Mouse (Mus musculus) intestine, embryonic 16.5 days (tissue): ENCODE results near the gene Cacna1c. TPM values are rescaled to one million over a fixed set of nuclear protein-coding genes. Genes with fewer than 3 reads are reported as not detected.

ENCODE experiments used
- ATAC-seq: fragments of 200-750 bp; cut with Nextera tagmentation; 2 replicates; pipeline ENCODE4 v1.8.0; 2017; ENCODE audit warnings: moderate TSS enrichment, moderate library complexity
- H3K27ac ChIP-seq: fragments of 300-500 bp; sonication (generic); 2 replicates; pipeline ENCODE4 v1.5.1; 2014; ENCODE audit warnings: mild to moderate bottlenecking, low read length
- H3K27me3 ChIP-seq: fragments of 300-500 bp; sonication (generic); replicated peaks from 2 replicates; pipeline ENCODE4 v1.6.1; 2014; ENCODE audit warnings: low read length, control low read depth, mixed read lengths; ENCODE audit not compliant: control insufficient read depth, insufficient read depth
- H3K36me3 ChIP-seq: fragments of 300-500 bp; sonication (generic); 2 replicates; pipeline ENCODE4 v1.6.1; 2014; ENCODE audit warnings: low read length, control low read depth; ENCODE audit not compliant: control insufficient read depth, insufficient read depth
- H3K4me1 ChIP-seq: fragments of 300-500 bp; sonication (generic); 2 replicates; pipeline ENCODE4 v1.6.1; 2014; ENCODE audit warnings: low read length, control low read depth, mixed read lengths; ENCODE audit not compliant: control insufficient read depth, insufficient read depth
- H3K4me2 ChIP-seq: fragments of 300-500 bp; sonication (generic); 2 replicates; pipeline ENCODE4 v1.6.1; 2014; ENCODE audit warnings: low read depth, low read length, control low read depth
- H3K4me3 ChIP-seq: fragments of 300-500 bp; sonication (generic); 2 replicates; pipeline ENCODE4 v1.5.1; 2014; ENCODE audit warnings: mild to moderate bottlenecking, low read length
- H3K9ac ChIP-seq: fragments of 300-500 bp; sonication (generic); 2 replicates; pipeline ENCODE4 v1.6.1; 2014; ENCODE audit warnings: low read depth, low read length
- H3K9me3 ChIP-seq: fragments of 300-500 bp; sonication (generic); 2 replicates; pipeline ENCODE4 v1.6.1; 2016; ENCODE audit warnings: low read length, control low read depth; ENCODE audit not compliant: control insufficient read depth
- WGBS: fragments of 180-500 bp; shearing (Covaris S2); extraction: QIAGEN DNeasy Blood & Tissue Kit; methylation state at CpG from one replicate; pipeline ENCODE4 v1.1.7; 2014; 5-methylcytosine and 5-hydroxymethylcytosine counted together
- polyA plus RNA-seq: library from polyadenylated mRNA; unstranded; fragments of >200 nt; fragmentation: Nextera tagmentation; extraction: Ambion mirVana; gene quantifications from 2 replicates; pipeline ENCODE4 v1.2.1, GENCODE M21; 2015

Gene Cacna1c
- polyA plus RNA-seq, 1 experiment from 2014 or later: 1.8 TPM

DNA sequence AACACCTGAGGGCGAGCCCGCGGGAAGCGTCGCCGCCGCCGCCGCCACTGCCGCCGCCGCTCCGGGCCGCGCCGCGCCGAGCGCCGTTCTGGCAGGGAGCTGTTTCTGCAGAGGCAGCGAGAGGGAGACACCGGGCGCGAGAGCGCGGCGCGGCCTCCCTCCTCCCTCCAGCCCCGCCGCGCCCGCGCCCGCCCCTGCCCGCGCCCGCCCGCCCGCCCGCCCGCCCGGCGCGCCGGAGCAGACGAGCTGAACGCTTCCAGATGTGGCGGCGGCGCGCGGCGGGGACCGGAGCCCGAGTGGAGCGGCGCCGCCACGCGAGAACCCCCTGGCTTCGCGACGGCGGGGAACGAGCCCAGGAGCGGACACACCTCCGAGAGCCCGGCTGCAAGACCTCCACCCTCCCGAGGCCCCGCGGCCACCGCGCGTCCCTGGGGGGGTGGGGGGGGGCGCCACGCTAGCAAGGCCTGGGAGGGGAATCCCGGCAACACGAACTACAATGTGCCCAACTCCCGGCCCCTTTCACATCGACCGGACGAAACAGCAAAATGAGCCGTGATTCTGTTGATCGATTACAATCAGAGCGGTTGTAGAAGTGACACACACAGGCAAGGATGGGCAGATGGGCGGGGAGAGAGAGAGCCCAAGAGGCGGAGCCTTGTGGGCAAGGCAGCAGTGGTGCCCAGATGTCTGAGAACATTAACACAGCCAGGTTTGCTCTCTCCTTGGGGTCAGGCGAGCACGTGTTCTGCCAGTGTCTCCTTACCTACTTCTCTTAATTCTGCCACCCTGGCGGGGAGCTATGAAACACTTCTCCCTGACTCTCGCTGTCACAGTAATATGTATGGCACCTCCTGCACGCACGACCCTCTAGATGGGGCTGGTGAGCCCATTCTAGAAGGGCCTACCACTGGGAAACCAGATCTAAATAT is 87.5 kb downstream of the Cacna1c start:
- peak overlapping the region; percentile 67 for H3K4me3 ChIP-seq
- H3K4me1 ChIP-seq: peaks cover 8% of the 10 kb centered on the region; the same call in 1 of the 2 replicates
- H3K9ac ChIP-seq: peak overlapping the region; percentile 73
- H3K27ac ChIP-seq: peak overlapping the region; percentile 66
- H3K4me2 ChIP-seq: peak overlapping the region; percentile 99
- under 1% methylated on average over 49 of the region's 93 CpGs for WGBS
- peaks cover 38% of the 10 kb centered on the region for H3K27me3 ChIP-seq
- no peaks in the 10 kb centered on the region for H3K9me3 ChIP-seq
- no peaks in the 10 kb centered on the region for H3K36me3 ChIP-seq
- peak; percentile 83 for ATAC-seq

GRCm38 (mm10) chr6:119107856-119108465 is 88.3 kb downstream of the Cacna1c start:
- peak; percentile 26; the same call in 1 of the 2 replicates for ATAC-seq
- Histone ChIP-seq H3K27me3 (peaks cover 38% of the 10 kb centered on the region), H3K27ac (peak overlapping the region; percentile 66), H3K4me1 (peaks cover 8% of the 10 kb centered on the region; the same call in 1 of the 2 replicates), H3K9me3 (no peaks in the 10 kb centered on the region), H3K4me2 (peak overlapping the region; percentile 99), H3K9ac (peak overlapping the region; percentile 73), H3K4me3 (peak overlapping the region; percentile 67), H3K36me3 (no peaks in the 10 kb centered on the region)
- under 1% methylated on average over 54 of the region's 58 CpGs for whole genome bisulfite sequencing

GRCm38 (mm10) chr6:119107140-119107855 is 88.9 kb downstream of the Cacna1c start:
- peaks cover 8% of the 10 kb centered on the region; the same call in 1 of the 2 replicates for H3K4me1 ChIP-seq
- no peak; the same call in 1 of the 2 replicates for ATAC-seq

DNA sequence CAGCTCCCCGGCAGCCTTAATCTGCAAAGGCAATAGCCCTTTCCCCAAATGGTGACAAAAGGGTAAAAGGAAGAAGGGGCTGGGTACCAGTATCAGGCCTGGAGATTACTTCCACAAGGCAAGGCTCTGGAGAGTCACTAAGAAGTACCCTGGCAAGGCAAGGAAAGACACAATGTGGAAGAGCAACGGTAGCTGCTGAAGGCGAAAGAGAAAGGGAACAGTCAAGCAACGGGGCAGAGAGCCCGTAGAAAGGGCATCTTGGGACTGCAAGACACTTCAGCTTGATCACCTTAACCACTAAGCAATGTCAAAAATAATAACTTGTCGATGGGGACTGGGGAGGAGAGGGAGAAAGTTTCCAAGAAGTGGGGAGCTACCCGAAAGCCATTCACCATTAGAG is 89.5 kb downstream of the Cacna1c start:
- no peak for ATAC-seq
- no peaks in the 10 kb centered on the region for H3K36me3 ChIP-seq
- H3K9me3 ChIP-seq: no peaks in the 10 kb centered on the region
- H3K4me3 ChIP-seq: peak overlapping the region; percentile 67
- peak overlapping the region; percentile 99 for H3K4me2 ChIP-seq
- H3K27me3 ChIP-seq: peaks cover 38% of the 10 kb centered on the region
- H3K27ac ChIP-seq: no peak overlapping the region
- WGBS: 26% methylated on average over 7 of the region's 7 CpGs
- peaks cover 8% of the 10 kb centered on the region; the same call in 1 of the 2 replicates for H3K4me1 ChIP-seq
- peak overlapping the region; percentile 73 for H3K9ac ChIP-seq

More at GRCm38 (mm10) chr6:119107140-119107855, 88.9 kb downstream of the Cacna1c start:
- Histone ChIP-seq H3K36me3 (no peaks in the 10 kb centered on the region), H3K27ac (peak overlapping the region; percentile 66), H3K4me2 (peak overlapping the region; percentile 99), H3K4me3 (peak overlapping the region; percentile 67), H3K27me3 (peaks cover 38% of the 10 kb centered on the region), H3K9ac (peak overlapping the region; percentile 73), H3K9me3 (no peaks in the 10 kb centered on the region)
- WGBS: 1% methylated on average over 64 of the region's 69 CpGs

DNA sequence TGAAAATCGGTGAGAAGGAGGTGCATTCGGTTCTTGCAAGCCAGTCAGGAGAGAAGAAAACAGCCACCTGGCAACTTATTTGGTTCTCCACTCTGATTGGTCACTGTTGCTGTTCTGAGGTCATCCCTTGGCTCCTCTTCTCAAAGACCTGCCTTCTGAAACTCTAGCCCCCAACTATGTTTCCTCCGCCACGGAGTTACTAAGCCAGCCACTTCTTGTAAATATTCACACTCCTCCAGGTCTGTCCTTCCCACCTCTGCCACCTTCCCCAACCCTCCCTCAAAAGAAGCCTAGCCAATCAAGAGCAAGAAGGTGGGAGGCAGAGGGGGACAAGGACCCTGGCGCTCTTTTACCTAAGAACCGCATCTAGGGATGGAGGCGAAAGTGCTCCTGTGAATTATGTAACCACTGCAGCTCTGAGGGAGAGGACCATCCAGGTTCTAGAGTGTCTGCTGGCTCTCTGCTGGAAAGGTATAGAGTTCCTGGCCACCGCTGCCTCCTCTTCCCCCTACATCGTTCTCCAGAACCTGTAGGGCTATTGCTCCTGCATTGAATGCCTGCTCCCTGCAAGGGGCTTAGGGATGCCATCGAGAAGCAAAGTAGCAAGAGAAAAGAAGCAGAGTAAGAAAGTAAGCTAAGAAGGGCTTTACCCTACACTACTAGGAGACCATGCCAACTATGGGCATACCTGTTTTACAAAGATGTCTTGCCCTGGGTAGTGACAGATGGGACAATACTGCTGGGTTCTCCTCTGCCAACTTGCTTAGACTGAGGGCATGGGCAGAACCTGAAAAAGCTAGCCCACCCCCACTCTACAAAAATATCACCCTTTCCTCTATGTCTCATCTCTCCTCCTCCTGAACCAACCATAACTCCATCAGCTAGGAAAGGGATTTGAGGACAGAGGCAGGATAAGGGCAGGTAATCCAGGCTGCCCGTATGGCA is 90.3 kb downstream of the Cacna1c start:
- Histone ChIP-seq H3K27me3 (peaks cover 38% of the 10 kb centered on the region), H3K4me1 (peaks cover 8% of the 10 kb centered on the region; the same call in 1 of the 2 replicates), H3K9me3 (no peaks in the 10 kb centered on the region), H3K4me2 (peak overlapping the region; percentile 99), H3K36me3 (no peaks in the 10 kb centered on the region), H3K4me3 (peak overlapping the region; percentile 67), H3K9ac (peak overlapping the region; percentile 38), H3K27ac (no peak overlapping the region)
- ATAC-seq: no peak
- WGBS: 20% methylated on average over 11 of the region's 11 CpGs

DNA sequence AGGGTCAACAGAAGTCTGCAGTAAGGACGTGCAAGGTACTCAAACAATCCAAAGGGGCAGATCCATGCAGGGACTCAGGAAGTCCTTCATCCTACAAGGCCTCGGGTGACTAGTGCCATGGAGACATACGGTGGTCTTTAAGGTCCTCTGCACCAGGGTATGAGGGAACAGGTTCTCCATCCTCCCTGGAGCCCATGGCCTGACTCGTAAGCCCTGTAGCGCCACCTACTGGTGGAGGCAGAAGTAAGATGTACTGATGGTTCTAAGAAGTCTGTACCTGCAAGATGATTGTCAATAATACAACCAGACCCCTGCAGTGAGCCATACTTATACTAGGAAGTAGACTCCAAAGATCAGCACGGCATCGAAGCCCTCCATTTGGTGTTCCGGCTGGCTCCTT is 92.0 kb downstream of the Cacna1c start:
- no peaks in the 10 kb centered on the region for H3K36me3 ChIP-seq
- WGBS: 32% methylated on average over 8 of the region's 8 CpGs
- no peak overlapping the region for H3K4me2 ChIP-seq
- H3K9me3 ChIP-seq: no peaks in the 10 kb centered on the region
- ATAC-seq: no peak
- no peak overlapping the region for H3K4me3 ChIP-seq
- H3K4me1 ChIP-seq: peaks cover 8% of the 10 kb centered on the region; the same call in 1 of the 2 replicates
- H3K9ac ChIP-seq: no peak overlapping the region
- peaks cover 35% of the 10 kb centered on the region for H3K27me3 ChIP-seq
- H3K27ac ChIP-seq: no peak overlapping the region

GRCm38 (mm10) chr6:119102936-119103335 is 93.3 kb downstream of the Cacna1c start:
- no peak for ATAC-seq
- no peak overlapping the region for H3K27ac ChIP-seq
- H3K27me3 ChIP-seq: peaks cover 31% of the 10 kb centered on the region
- no peaks in the 10 kb centered on the region for H3K36me3 ChIP-seq
- H3K4me1 ChIP-seq: peaks cover 3% of the 10 kb centered on the region; the same call in 1 of the 2 replicates
- H3K9ac ChIP-seq: no peak overlapping the region
- H3K4me3 ChIP-seq: no peak overlapping the region
- H3K9me3 ChIP-seq: no peaks in the 10 kb centered on the region
- 88% methylated on average over 9 of the region's 9 CpGs for WGBS
- H3K4me2 ChIP-seq: no peak overlapping the region

DNA sequence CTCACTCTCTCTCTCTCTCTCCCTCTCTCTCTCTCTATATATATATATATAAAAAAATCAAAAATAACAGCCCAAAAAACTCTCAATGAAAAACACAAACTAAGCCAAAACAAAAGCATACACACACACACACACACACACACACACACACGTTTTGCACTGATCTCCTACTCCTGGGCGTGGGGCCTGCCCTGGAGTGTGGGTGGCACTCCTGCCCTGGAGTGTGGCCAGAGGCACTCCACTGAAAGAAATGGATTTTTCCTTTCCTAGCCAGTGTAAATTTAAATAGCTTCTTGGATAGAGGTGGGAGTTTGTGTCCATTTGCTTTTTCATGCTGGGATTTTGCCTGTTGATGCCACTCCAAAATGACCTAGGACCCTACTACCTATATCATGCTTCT is 96.9 kb downstream of the Cacna1c start:
- Histone ChIP-seq H3K36me3 (no peaks in the 10 kb centered on the region), H3K27ac (no peak overlapping the region), H3K4me2 (no peak overlapping the region), H3K4me1 (no peaks in the 10 kb centered on the region), H3K9ac (no peak overlapping the region), H3K27me3 (no peaks in the 10 kb centered on the region), H3K9me3 (no peaks in the 10 kb centered on the region), H3K4me3 (no peak overlapping the region)
- ATAC-seq: no peak
- 68% methylated on average over 2 of the region's 2 CpGs for WGBS
